Mouse (Mus musculus): ENCODE measurements around the gene 5530401A14Rik.

The 5530401A14Rik gene

GRCm38 (mm10) chr11:81860250-81860972, at the start of gene 5530401A14Rik:
Gene 5530401A14Rik (plus strand): TSS chr11:81860673.
- CTCF ChIA-PET: no interaction called here

- CTCF ChIA-PET: interaction anchor here (0.6 kb wide), 1 partner anchor 13 kb away, joined by 3 read pairs; no protein-coding TSS in a partner anchor
These were observed 45.7 kb upstream of the 5530401A14Rik start for GRCm38 (mm10) chr11:81814816-81815215.

- CTCF ChIA-PET: no interaction called here
These were observed 43.9 kb upstream of the 5530401A14Rik start for GRCm38 (mm10) chr11:81816531-81816930.

DNA sequence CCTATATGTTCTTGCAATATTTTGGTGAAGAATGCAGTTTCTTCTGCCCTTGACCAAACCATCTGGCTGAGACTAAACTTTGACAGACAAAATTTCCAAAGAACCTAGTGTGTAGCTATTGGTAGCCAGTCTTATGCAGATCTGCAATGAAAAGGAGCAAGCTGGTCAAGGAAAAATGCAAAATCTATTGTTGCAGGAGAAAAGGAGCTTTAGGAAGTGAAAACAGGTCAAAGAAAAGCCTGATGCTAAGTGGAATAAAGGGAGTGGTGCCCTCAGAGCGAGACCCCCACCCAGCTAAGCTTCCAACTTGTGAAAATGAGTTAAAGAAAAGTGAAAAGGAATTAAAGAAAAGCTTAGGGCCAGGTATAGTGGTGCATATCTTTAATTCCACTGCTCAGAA, 28.1 kb upstream of the 5530401A14Rik start:
- CTCF ChIA-PET: no interaction called here

DNA sequence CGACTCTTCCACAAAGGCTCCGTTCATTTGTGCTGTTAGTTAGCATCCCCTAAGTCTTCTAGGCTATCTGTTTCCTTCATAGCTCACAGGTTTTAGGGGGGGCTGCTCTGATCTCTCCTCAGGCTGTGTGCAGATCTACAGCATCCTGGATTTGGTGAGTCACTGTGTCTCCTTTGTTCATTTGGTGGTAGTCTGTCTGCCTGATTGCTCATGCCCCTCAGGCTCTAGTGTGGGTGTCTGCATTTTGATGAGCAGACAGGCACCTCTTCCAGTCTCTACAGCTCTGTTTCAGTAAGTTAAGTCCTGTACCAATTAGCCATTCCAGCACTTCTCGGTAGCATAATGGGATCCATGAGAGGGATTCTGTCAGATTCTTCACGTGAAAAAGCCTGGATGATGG, 22.0 kb upstream of the 5530401A14Rik start:
- CTCF ChIA-PET: interaction anchor here (0.9 kb wide), 1 partner anchor 14 kb away, joined by 3 read pairs; no protein-coding TSS in a partner anchor

DNA sequence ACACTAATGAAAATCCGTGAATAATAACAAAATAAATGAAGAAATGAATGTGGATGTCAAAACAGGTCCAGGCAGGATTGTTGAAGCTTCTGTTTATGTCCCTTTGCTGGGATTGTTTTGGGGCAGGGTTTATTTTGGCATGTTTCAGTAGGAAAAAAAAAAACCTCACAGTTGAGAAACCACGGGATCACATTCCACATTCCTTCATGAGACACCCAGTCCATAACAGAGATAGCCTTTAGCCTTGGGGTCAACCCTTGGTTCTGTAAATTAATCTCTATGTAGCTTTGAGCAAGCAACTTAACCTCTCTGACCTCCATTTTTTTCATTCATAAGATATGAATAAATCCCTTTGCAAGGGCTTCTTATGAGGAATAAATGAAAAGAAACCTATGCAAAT, 19.5 kb upstream of the 5530401A14Rik start:
- CTCF ChIA-PET: no interaction called here

DNA sequence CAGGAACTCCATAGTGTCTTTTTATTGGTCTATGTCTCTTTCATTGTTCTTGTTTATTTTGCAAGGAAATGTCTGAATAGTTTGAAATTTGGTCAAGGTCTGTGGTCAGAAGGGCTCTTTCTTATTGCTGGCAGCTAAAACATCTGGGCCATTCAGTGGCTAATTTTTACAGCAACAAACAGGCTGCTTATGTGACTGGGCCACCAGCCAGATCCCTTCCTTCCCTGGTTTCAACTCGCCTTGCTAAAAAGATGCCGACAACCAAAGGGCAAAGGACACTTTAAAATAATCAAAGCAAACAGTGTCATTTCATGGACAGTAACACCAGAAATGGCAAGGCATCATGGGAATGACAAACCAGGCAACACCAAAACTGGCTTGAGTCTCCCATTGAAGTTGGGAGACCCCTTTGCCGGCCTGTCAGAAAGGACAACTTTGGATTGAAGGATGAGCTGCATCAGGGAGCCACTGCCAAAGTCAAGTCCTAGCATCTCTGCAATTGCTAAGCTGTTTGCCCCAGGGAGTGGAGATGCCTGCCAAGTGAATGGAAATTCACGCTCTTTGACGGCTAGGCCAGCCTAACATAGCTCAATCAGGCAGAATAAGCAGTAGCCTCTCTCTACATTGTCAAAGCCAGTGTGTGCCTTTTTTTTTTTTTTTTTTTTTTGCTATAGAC, 15.3 kb upstream of the 5530401A14Rik start:
- CTCF ChIA-PET: no interaction called here

- CTCF ChIA-PET: no interaction called here
These were observed 14.8 kb upstream of the 5530401A14Rik start for GRCm38 (mm10) chr11:81845686-81846036.

GRCm38 (mm10) chr11:81847773-81848490, 12.5 kb upstream of the 5530401A14Rik start:
- CTCF ChIA-PET: interaction anchor here (0.6 kb wide), 1 partner anchor 52 kb away, joined by 8 read pairs; no protein-coding TSS in a partner anchor

- CTCF ChIA-PET: no interaction called here
These were observed 5.3 kb downstream of the 5530401A14Rik start for GRCm38 (mm10) chr11:81865661-81866382.

- CTCF ChIA-PET: interaction anchor here (0.7 kb wide), 1 partner anchor 109 kb away, joined by 3 read pairs; no protein-coding TSS in a partner anchor
These were observed 11.2 kb downstream of the 5530401A14Rik start for GRCm38 (mm10) chr11:81871506-81872213.

- CTCF ChIA-PET: no interaction called here
These were observed 36.0 kb downstream of the 5530401A14Rik start for GRCm38 (mm10) chr11:81896511-81896910.

DNA sequence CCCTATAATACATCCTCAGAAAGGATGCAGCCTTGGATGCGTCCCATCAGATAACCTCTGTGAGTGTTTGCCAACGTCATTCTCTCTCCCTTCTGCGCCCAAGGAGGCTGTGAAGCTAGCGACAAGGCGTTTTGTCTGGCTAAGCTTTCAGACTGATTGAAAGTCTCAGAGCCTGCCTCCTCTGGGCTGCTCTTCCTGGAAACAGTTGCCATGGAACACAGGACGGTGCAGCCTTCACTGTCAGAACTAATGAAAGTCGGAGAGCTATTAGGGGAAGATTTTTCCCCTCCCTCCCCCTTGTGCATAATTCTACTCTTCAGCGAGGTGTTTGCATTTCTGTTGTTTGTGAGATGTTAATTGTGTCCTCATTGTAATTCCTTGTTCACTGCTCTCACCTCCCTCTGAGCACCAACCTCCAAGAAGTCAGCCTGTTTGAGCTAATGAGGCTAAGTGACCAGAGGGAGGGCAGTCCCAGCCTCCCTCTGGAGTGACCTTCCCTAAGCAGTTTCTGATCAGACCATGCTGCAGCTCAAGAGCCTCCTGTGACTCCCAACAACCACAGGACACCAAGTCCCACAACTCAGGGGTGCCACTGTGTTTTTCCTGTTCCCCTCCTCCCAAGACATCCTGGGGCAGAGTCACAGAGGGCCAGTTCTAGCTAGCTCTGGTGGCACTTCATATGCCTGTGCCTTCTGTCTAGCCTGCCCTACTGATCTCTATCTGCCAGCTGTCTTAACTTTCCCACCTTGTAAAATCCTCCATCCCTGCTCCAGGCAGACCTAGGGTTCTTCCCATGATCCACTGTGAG, 37.3 kb downstream of the 5530401A14Rik start:
- CTCF ChIA-PET: no interaction called here

DNA sequence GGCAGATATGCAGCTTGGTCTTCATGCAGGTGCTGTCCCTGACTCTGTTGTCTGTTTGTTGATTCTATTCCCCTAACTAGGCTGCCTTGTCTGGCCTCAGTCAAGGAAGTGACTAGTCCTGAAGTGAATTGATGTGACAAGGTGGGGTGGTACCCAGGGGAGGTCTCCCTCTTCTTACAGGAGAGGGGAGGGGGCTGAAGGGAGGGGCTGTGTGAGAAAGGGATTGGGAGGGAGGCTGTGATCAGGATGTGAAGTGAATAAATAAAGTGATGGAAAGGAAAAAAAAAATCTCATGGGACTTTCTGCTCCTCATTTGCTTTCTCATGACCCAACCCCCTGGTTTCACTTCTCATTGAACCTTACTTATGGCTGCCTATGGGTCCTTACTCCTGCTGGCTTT, 41.8 kb downstream of the 5530401A14Rik start:
- CTCF ChIA-PET: interaction anchor here (0.7 kb wide), 1 partner anchor 28 kb away, joined by 3 read pairs; no protein-coding TSS in a partner anchor

DNA sequence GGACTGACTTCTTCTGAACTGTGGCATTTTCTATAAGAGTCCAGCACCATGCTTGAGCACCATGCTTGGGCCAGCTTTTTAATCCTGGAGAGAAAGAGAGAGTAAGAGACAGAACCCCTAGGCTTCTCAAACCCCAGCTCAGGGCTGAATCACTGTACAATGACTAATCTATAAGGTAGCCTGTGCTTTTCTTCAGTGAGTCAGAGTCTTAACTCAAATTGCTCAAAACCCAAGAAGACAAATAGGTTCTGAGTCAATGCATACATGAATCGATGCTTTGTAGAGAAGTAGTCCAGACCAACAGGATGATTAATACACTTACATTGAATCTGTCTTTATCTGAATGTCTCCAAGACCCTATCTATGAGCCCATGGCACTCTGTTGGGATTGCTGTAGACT, 48.3 kb downstream of the 5530401A14Rik start:
- CTCF ChIA-PET: no interaction called here

DNA sequence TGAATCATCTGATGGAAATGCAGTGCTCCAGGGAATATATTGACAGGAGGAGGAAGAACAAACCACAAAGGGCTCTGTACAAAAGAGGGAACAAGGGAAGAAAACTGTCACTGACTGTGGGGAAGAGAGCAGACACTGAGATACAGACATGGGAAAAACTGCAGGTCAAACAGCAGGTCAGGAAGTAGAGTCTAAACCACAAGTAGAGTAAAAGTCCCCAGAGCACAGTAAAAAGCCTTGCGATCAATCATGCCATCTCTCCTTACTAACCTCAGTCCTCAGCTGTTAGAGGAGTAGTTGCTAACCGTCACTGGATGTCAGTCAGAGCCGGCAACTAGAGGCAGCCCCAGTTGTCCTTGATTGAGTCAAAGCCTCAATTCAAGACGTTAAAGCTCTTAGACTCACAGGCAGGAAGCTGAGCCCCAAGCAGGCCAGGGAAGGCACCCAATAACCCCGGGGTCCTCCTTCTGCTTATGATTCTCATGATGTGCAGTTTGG, 49.0 kb downstream of the 5530401A14Rik start:
- CTCF ChIA-PET: no interaction called here

DNA sequence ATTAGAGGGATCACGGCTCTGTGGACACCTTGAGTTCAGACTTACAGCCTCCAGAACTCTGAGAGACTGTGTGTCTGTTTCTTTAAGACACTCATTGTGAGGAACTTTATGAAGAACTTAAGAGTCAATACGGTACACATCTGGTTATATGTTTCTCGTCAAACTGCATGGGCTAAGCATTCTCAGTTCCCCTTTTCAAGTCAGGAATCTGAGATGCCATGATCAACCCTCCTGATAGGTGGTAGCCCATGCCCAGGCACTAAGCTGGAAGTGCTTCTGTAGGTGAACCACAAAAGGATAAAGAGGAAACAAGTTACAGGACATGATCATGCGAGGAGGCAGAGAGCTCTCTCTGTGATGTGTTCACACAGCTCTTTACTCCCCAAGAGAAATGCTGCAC, 52.6 kb downstream of the 5530401A14Rik start:
- CTCF ChIA-PET: no interaction called here

DNA sequence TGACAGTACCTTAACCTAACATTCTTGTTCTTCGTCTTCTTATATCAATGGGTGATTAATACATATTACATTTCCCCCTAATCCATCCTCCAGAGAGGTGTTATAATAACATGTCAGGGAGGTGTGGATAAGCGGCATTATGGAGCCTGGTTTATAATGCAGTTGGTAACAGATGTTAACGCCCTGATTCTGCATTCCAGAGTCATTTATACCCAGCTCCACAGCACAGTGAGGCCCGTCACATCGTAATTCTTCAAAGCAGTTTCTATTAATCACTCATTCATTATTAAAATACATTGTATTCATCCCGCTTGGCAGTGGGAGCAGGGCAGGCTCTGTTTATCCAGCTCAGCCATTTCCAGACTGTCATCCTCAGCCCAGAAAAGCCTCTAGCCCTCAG, 55.0 kb downstream of the 5530401A14Rik start:
- CTCF ChIA-PET: no interaction called here

DNA sequence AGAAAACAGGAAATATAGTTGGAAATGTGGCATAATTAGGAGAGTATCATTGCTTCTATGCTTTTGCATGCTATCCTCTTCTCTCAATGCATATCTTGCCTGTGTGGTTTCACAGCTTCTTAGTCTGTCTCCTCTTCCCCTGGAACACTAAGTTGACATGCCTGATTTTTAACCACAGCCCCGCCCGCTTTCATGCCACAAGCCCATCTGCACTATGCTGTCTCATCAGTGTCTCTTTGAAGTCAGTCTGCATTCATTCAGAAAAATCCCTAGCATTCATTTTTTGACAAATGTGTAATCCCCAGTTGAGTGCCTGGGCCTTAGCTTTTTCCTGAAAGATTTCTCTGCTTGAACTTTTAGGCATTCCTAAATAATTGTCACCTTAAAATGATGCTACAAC, 62.6 kb downstream of the 5530401A14Rik start:
- CTCF ChIA-PET: no interaction called here

- CTCF ChIA-PET: interaction anchor here (0.6 kb wide), 1 partner anchor 825 kb away, joined by 10 read pairs; no protein-coding TSS in a partner anchor
These were observed 63.2 kb downstream of the 5530401A14Rik start for GRCm38 (mm10) chr11:81923626-81924025.

Measured in spleen, embryonic (tissue).